Mouse (Mus musculus) megakaryocyte-erythroid progenitor cell, adult 5-6 weeks (primary cell): Measurements from ENCODE around the gene Vps26c. TPM values are rescaled to one million over a fixed set of nuclear protein-coding genes. Genes with fewer than 3 reads are reported as not detected.

Source experiments
- ATAC-seq: replicated peaks from 2 replicates; pipeline ENCODE4 v1.8.0; 2016; ENCODE audit warnings: mild to moderate bottlenecking, inconsistent platforms; ENCODE audit not compliant: severe bottlenecking, poor library complexity, low FRiP score, low TSS enrichment
- total RNA-seq, 2 experiments: library from RNA; stranded (forward) in 1 of 2; stranded (reverse) in 1 of 2; fragments of 200-1000, 215-1000 nt in 1 of 2; fragments of >200 nt in 1 of 2; fragmentation: Nextera tagmentation in 1 of 2; gene quantifications; 2 replicates each; pipeline ENCODE4 v1.2.3; 2014 to 2017

Vps26c gene
- total RNA-seq, 2 experiments from 2014 or later = 23.1 to 35.5 TPM

GRCm38 (mm10) chr16:94449151-94449550 is 77.5 kb downstream of the Vps26c start:
- peak; percentile 74 for ATAC-seq

Other genes with a start within 250 kb of the Vps26c start
- gene Hlcs, start 213.3 kb downstream of the Vps26c start, total RNA-seq (2014; fragmentation: Nextera tagmentation) = 5.6 and 5.9 TPM in 2 replicates
- gene Hlcs, start 213.3 kb downstream of the Vps26c start, total RNA-seq (2017) = 7.0 and 26.9 TPM in 2 replicates
- 0.32 and 0.39 TPM in 2 replicates for gene Ripply3, start 198.4 kb downstream of the Vps26c start, total RNA-seq (2014; fragmentation: Nextera tagmentation)
- 0.46 and 2.2 TPM in 2 replicates for gene Ripply3, start 198.4 kb downstream of the Vps26c start, total RNA-seq (2017)
- 42.0 and 85.4 TPM in 2 replicates for gene Ttc3, start 156.2 kb downstream of the Vps26c start, total RNA-seq (2014; fragmentation: Nextera tagmentation)
- 155 and 210 TPM in 2 replicates for gene Ttc3, start 156.2 kb downstream of the Vps26c start, total RNA-seq (2017)
- gene Pigp, start 155.0 kb downstream of the Vps26c start, total RNA-seq (2014; fragmentation: Nextera tagmentation) = 41.7 and 81.2 TPM in 2 replicates
- 23.6 and 28.0 TPM in 2 replicates for gene Pigp, start 155.0 kb downstream of the Vps26c start, total RNA-seq (2017)
- 39.5 and 43.9 TPM in 2 replicates for gene Dyrk1a, start 43.2 kb upstream of the Vps26c start, total RNA-seq (2014; fragmentation: Nextera tagmentation)
- 59.8 and 62.4 TPM in 2 replicates for gene Dyrk1a, start 43.2 kb upstream of the Vps26c start, total RNA-seq (2017)